Mouse (Mus musculus): ENCODE measurements at regions not wholly inside any gene's neighbourhood (a gene's known extent, or its start where the extent isn't known, plus 50 kb on each side); places are given as distances from the start of the nearest gene placed in this dataset.
A peak's percentile ranks its signal among the peaks of the same experiment; 100 is the strongest.

- TF ChIP-seq GATA1 (IDR thresholded peaks at IDR 0.05; ENCODE audit: low read length) = no peak
These were observed 296.3 kb upstream of the Mef2c start for GRCm38 (mm10) chr13:83207513-83207912.

- TF ChIP-seq GATA1 (IDR thresholded peaks at IDR 0.05; ENCODE audit: low read length) = no peak
These were observed 295.7 kb upstream of the Mef2c start for GRCm38 (mm10) chr13:83208111-83208510.

- TF ChIP-seq GATA1 (IDR thresholded peaks at IDR 0.05; ENCODE audit: low read length) = no peak
These were observed 289.0 kb upstream of the Mef2c start for GRCm38 (mm10) chr13:83214811-83215210.

GRCm38 (mm10) chr13:83216454-83216853 is 287.4 kb upstream of the Mef2c start:
- TF ChIP-seq GATA1 (IDR thresholded peaks at IDR 0.05; ENCODE audit: low read length) = no peak

- peak; percentile 41 for TF ChIP-seq GATA1 (IDR thresholded peaks at IDR 0.05; ENCODE audit: low read length)
These were observed 251.4 kb upstream of the Mef2c start for GRCm38 (mm10) chr13:83252452-83252851.

- TF ChIP-seq GATA1 (IDR thresholded peaks at IDR 0.05; ENCODE audit: low read length) = no peak
These were observed 237.2 kb upstream of the Mef2c start for GRCm38 (mm10) chr13:83266591-83266990.

- TF ChIP-seq GATA1 (IDR thresholded peaks at IDR 0.05; ENCODE audit: low read length) = no peak
These were observed 235.2 kb upstream of the Mef2c start for GRCm38 (mm10) chr13:83268663-83269062.

- no peak for TF ChIP-seq GATA1 (IDR thresholded peaks at IDR 0.05; ENCODE audit: low read length)
These were observed 225.1 kb upstream of the Mef2c start for GRCm38 (mm10) chr13:83278695-83279094.

GRCm38 (mm10) chr13:83307696-83308095 is 196.1 kb upstream of the Mef2c start:
- no peak for TF ChIP-seq GATA1 (IDR thresholded peaks at IDR 0.05; ENCODE audit: low read length)

GRCm38 (mm10) chr13:83328488-83328887 is 175.3 kb upstream of the Mef2c start:
- TF ChIP-seq GATA1 (IDR thresholded peaks at IDR 0.05; ENCODE audit: low read length) = no peak

- TF ChIP-seq GATA1 (IDR thresholded peaks at IDR 0.05; ENCODE audit: low read length) = no peak
These were observed 170.1 kb upstream of the Mef2c start for GRCm38 (mm10) chr13:83333728-83334127.

- peak; percentile 63 for TF ChIP-seq GATA1 (IDR thresholded peaks at IDR 0.05; ENCODE audit: low read length)
These were observed 159.1 kb upstream of the Mef2c start for GRCm38 (mm10) chr13:83344611-83345319.

GRCm38 (mm10) chr13:83355341-83355740 is 148.5 kb upstream of the Mef2c start:
- TF ChIP-seq GATA1 (IDR thresholded peaks at IDR 0.05; ENCODE audit: low read length) = no peak

GRCm38 (mm10) chr13:83360529-83360928 is 143.3 kb upstream of the Mef2c start:
- no peak for TF ChIP-seq GATA1 (IDR thresholded peaks at IDR 0.05; ENCODE audit: low read length)

- TF ChIP-seq GATA1 (IDR thresholded peaks at IDR 0.05; ENCODE audit: low read length) = no peak
These were observed 127.6 kb upstream of the Mef2c start for GRCm38 (mm10) chr13:83376097-83376797.

GRCm38 (mm10) chr13:83378644-83379043 is 125.2 kb upstream of the Mef2c start:
- TF ChIP-seq GATA1 (IDR thresholded peaks at IDR 0.05; ENCODE audit: low read length) = no peak

GRCm38 (mm10) chr13:83382609-83383008 is 121.2 kb upstream of the Mef2c start:
- TF ChIP-seq GATA1 (IDR thresholded peaks at IDR 0.05; ENCODE audit: low read length) = peak; percentile 80
